Mouse (Mus musculus): Measurements from ENCODE around the gene Dusp22. TPM values are rescaled to one million over a fixed set of nuclear protein-coding genes. Genes with fewer than 3 reads are reported as not detected.

The Dusp22 gene
- polyA plus RNA-seq, 1 experiment from 2014 or later: 28.4 TPM

- 77% methylated on average over 1 of the region's 1 CpGs for WGBS
- Histone ChIP-seq H3K27ac (no peak overlapping the region), H3K4me2 (no peak overlapping the region), H3K9ac (no peak overlapping the region), H3K36me3 (no peaks in the 10 kb centered on the region), H3K4me1 (no peaks in the 10 kb centered on the region), H3K9me3 (no peaks in the 10 kb centered on the region), H3K4me3 (replicated peaks) (no peak overlapping the region), H3K27me3 (replicated peaks) (no peaks in the 10 kb centered on the region)
- no peak for ATAC-seq (ENCODE audit: insufficient read depth, low FRiP score, low read depth)
Observed at GRCm38 (mm10) chr13:30650684-30651083, 9.1 kb upstream of the Dusp22 start.

GRCm38 (mm10) chr13:30653051-30653450, 6.7 kb upstream of the Dusp22 start:
- H3K9me3 ChIP-seq: no peaks in the 10 kb centered on the region
- no peaks in the 10 kb centered on the region for H3K27me3 ChIP-seq (replicated peaks)
- no peak for ATAC-seq (ENCODE audit: insufficient read depth, low FRiP score, low read depth)
- WGBS: 31% methylated on average over 4 of the region's 4 CpGs
- no peak overlapping the region for H3K4me2 ChIP-seq
- no peak overlapping the region for H3K9ac ChIP-seq
- no peaks in the 10 kb centered on the region for H3K36me3 ChIP-seq
- H3K27ac ChIP-seq: no peak overlapping the region
- H3K4me1 ChIP-seq: no peaks in the 10 kb centered on the region
- no peak overlapping the region for H3K4me3 ChIP-seq (replicated peaks)

- H3K9me3 ChIP-seq: no peaks in the 10 kb centered on the region
- H3K36me3 ChIP-seq: no peaks in the 10 kb centered on the region
- no peak overlapping the region for H3K4me3 ChIP-seq (replicated peaks)
- no peaks in the 10 kb centered on the region for H3K4me1 ChIP-seq
- H3K27me3 ChIP-seq (replicated peaks): no peaks in the 10 kb centered on the region
- WGBS: 61% methylated on average over 5 of the region's 5 CpGs
- no peak overlapping the region for H3K27ac ChIP-seq
- no peak for ATAC-seq (ENCODE audit: insufficient read depth, low FRiP score, low read depth)
- no peak overlapping the region for H3K9ac ChIP-seq
- H3K4me2 ChIP-seq: no peak overlapping the region
Observed at GRCm38 (mm10) chr13:30654463-30654862, 5.3 kb upstream of the Dusp22 start.

- no peak overlapping the region for H3K27ac ChIP-seq
- no peaks in the 10 kb centered on the region for H3K9me3 ChIP-seq
- H3K36me3 ChIP-seq: no peaks in the 10 kb centered on the region
- no peaks in the 10 kb centered on the region for H3K27me3 ChIP-seq (replicated peaks)
- 61% methylated on average over 5 of the region's 5 CpGs for WGBS
- H3K4me1 ChIP-seq: no peaks in the 10 kb centered on the region
- H3K4me3 ChIP-seq (replicated peaks): no peak overlapping the region
- no peak for ATAC-seq (ENCODE audit: insufficient read depth, low FRiP score, low read depth)
- no peak overlapping the region for H3K9ac ChIP-seq
- no peak overlapping the region for H3K4me2 ChIP-seq
Observed at GRCm38 (mm10) chr13:30656909-30657308, 2.9 kb upstream of the Dusp22 start.

- Histone ChIP-seq H3K4me2 (no peak overlapping the region), H3K9me3 (no peaks in the 10 kb centered on the region)
Observed at GRCm38 (mm10) chr13:30657779-30658178, 2.0 kb upstream of the Dusp22 start.

GRCm38 (mm10) chr13:30658201-30658996, 1.4 kb upstream of the Dusp22 start:
- Histone ChIP-seq H3K4me3 (replicated peaks) (no peak overlapping the region), H3K27ac (no peak overlapping the region), H3K27me3 (replicated peaks) (no peaks in the 10 kb centered on the region), H3K36me3 (no peaks in the 10 kb centered on the region), H3K4me1 (no peaks in the 10 kb centered on the region), H3K9ac (no peak overlapping the region), H3K9me3 (no peaks in the 10 kb centered on the region), H3K4me2 (no peak overlapping the region)
- 82% methylated on average over 2 of the region's 2 CpGs for WGBS
- ATAC-seq (ENCODE audit: insufficient read depth, low FRiP score, low read depth): no peak

More at GRCm38 (mm10) chr13:30657779-30658178, 2.0 kb upstream of the Dusp22 start:
- H3K4me1 ChIP-seq: no peaks in the 10 kb centered on the region
- H3K36me3 ChIP-seq: no peaks in the 10 kb centered on the region
- H3K27me3 ChIP-seq (replicated peaks): no peaks in the 10 kb centered on the region
- WGBS: 47% methylated on average over 2 of the region's 2 CpGs
- no peak overlapping the region for H3K9ac ChIP-seq
- no peak overlapping the region for H3K4me3 ChIP-seq (replicated peaks)
- ATAC-seq (ENCODE audit: insufficient read depth, low FRiP score, low read depth): no peak
- no peak overlapping the region for H3K27ac ChIP-seq

- no peak for ATAC-seq (ENCODE audit: insufficient read depth, low FRiP score, low read depth)
- 83% methylated on average over 8 of the region's 8 CpGs for WGBS
Observed at GRCm38 (mm10) chr13:30665261-30665660, 5.5 kb downstream of the Dusp22 start.

GRCm38 (mm10) chr13:30666537-30666936, 6.7 kb downstream of the Dusp22 start:
- Histone ChIP-seq H3K36me3 (no peaks in the 10 kb centered on the region), H3K9ac (no peak overlapping the region), H3K27me3 (replicated peaks) (no peaks in the 10 kb centered on the region), H3K4me3 (replicated peaks) (no peak overlapping the region), H3K9me3 (no peaks in the 10 kb centered on the region), H3K4me1 (no peaks in the 10 kb centered on the region), H3K4me2 (no peak overlapping the region), H3K27ac (no peak overlapping the region)
- no peak for ATAC-seq (ENCODE audit: insufficient read depth, low FRiP score, low read depth)
- 95% methylated on average over 10 of the region's 10 CpGs for WGBS

More at GRCm38 (mm10) chr13:30665261-30665660, 5.5 kb downstream of the Dusp22 start:
- no peaks in the 10 kb centered on the region for H3K36me3 ChIP-seq
- H3K9ac ChIP-seq: no peak overlapping the region
- no peaks in the 10 kb centered on the region for H3K9me3 ChIP-seq
- H3K27ac ChIP-seq: no peak overlapping the region
- H3K27me3 ChIP-seq (replicated peaks): no peaks in the 10 kb centered on the region
- H3K4me2 ChIP-seq: no peak overlapping the region
- H3K4me3 ChIP-seq (replicated peaks): no peak overlapping the region
- no peaks in the 10 kb centered on the region for H3K4me1 ChIP-seq

- Histone ChIP-seq H3K9ac (no peak overlapping the region), H3K27me3 (replicated peaks) (no peaks in the 10 kb centered on the region), H3K27ac (no peak overlapping the region), H3K4me3 (replicated peaks) (no peak overlapping the region), H3K36me3 (no peaks in the 10 kb centered on the region), H3K9me3 (no peaks in the 10 kb centered on the region), H3K4me1 (no peaks in the 10 kb centered on the region), H3K4me2 (no peak overlapping the region)
- no peak for ATAC-seq (ENCODE audit: insufficient read depth, low FRiP score, low read depth)
- 78% methylated on average over 5 of the region's 5 CpGs for WGBS
Observed at GRCm38 (mm10) chr13:30668301-30668700, 8.5 kb downstream of the Dusp22 start.

GRCm38 (mm10) chr13:30669277-30669676, 9.5 kb downstream of the Dusp22 start:
- H3K9ac ChIP-seq: no peak overlapping the region
- no peaks in the 10 kb centered on the region for H3K4me1 ChIP-seq
- 83% methylated on average over 3 of the region's 3 CpGs for WGBS
- ATAC-seq (ENCODE audit: insufficient read depth, low FRiP score, low read depth): no peak
- H3K4me3 ChIP-seq (replicated peaks): no peak overlapping the region
- H3K27me3 ChIP-seq (replicated peaks): no peaks in the 10 kb centered on the region
- H3K36me3 ChIP-seq: no peaks in the 10 kb centered on the region
- no peak overlapping the region for H3K27ac ChIP-seq
- H3K4me2 ChIP-seq: no peak overlapping the region
- H3K9me3 ChIP-seq: no peaks in the 10 kb centered on the region

GRCm38 (mm10) chr13:30673878-30674277, 14.1 kb downstream of the Dusp22 start:
- H3K36me3 ChIP-seq: no peaks in the 10 kb centered on the region
- no peak overlapping the region for H3K9ac ChIP-seq
- no peak for ATAC-seq (ENCODE audit: insufficient read depth, low FRiP score, low read depth)
- 90% methylated on average over 5 of the region's 5 CpGs for WGBS
- no peak overlapping the region for H3K4me3 ChIP-seq (replicated peaks)
- no peaks in the 10 kb centered on the region for H3K9me3 ChIP-seq
- H3K27ac ChIP-seq: no peak overlapping the region
- no peaks in the 10 kb centered on the region for H3K27me3 ChIP-seq (replicated peaks)
- H3K4me2 ChIP-seq: no peak overlapping the region
- no peaks in the 10 kb centered on the region for H3K4me1 ChIP-seq

GRCm38 (mm10) chr13:30678822-30679221, 19.0 kb downstream of the Dusp22 start:
- H3K27me3 ChIP-seq (replicated peaks): no peaks in the 10 kb centered on the region
- 91% methylated on average over 5 of the region's 5 CpGs for WGBS
- H3K27ac ChIP-seq: no peak overlapping the region
- no peak overlapping the region for H3K4me3 ChIP-seq (replicated peaks)
- H3K36me3 ChIP-seq: no peaks in the 10 kb centered on the region
- H3K4me2 ChIP-seq: no peak overlapping the region
- H3K9ac ChIP-seq: no peak overlapping the region
- no peak for ATAC-seq (ENCODE audit: insufficient read depth, low FRiP score, low read depth)
- no peaks in the 10 kb centered on the region for H3K9me3 ChIP-seq
- no peaks in the 10 kb centered on the region for H3K4me1 ChIP-seq
